Mouse (Mus musculus): ENCODE data around the gene U2af2. TPM values are rescaled to one million over a fixed set of nuclear protein-coding genes. Genes with fewer than 3 reads are reported as not detected.
"Not testable (repeated sequence)": the region's sequence is repeated elsewhere in the genome, so short reads cannot be mapped to it uniquely, and the experiment has no call there.

Gene U2af2
- polyA plus RNA-seq, 1 experiment from 2014 or later, result 180 TPM

- peak overlapping the region; percentile 74 for H3K4me3 ChIP-seq
- under 1% methylated on average over 60 of the region's 60 CpGs for WGBS
- peak; percentile 98 for DNase-seq (ENCODE audit: low spot score)
- no peaks in the 10 kb centered on the region for H3K9me3 ChIP-seq (replicated peaks)
- H3K36me3 ChIP-seq, result peaks cover 16% of the 10 kb centered on the region
- H3K4me1 ChIP-seq, result peaks cover 55% of the 10 kb centered on the region
- peak overlapping the region; percentile 97 for H3K27ac ChIP-seq (replicated peaks)
- peaks cover 35% of the 10 kb centered on the region for H3K27me3 ChIP-seq (ENCODE audit: low read depth, poor library complexity, severe bottlenecking)
Observed at GRCm38 (mm10) chr7:5060944-5061773, 784 bp upstream of the U2af2 start.

DNA sequence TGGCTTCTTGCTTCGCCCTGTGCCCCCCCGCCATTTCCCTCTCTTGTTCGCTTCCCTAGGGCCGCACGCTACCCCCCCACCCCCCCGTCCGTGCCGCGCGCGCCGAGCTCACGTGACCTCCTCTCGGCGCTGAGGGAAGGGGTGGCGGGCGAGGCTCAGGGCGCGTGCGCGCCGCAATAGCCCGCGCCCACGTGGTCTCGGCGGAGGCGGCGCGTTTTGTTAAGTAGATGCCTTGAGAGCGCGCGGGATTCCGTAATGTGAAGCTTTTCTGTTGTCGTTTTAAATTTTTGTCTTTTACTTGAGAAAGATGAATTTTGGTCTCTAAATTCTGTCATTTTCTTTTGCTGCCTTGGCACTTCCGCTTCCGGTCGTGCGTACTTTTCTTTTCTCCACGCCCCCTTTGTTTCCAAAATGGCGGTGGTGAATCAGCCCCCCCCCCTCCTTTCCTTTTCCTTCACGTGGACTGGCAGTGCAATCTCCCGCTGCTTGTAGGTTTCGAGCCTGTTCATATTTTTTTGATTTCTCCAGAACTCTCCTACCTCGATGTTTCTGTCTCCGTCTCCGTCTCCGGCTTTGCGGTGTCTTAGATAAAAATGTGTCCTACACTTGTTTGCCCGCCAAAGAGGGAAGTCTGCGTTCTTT lies 538 bp downstream of the U2af2 start:
- Histone ChIP-seq H3K27ac (replicated peaks) (peak overlapping the region; percentile 97), H3K27me3 (ENCODE audit: low read depth, poor library complexity, severe bottlenecking) (peaks cover 22% of the 10 kb centered on the region), H3K4me1 (peaks cover 42% of the 10 kb centered on the region), H3K9me3 (replicated peaks) (no peaks in the 10 kb centered on the region), H3K4me3 (peak overlapping the region; percentile 74), H3K36me3 (peaks cover 30% of the 10 kb centered on the region)
- WGBS, result under 1% methylated on average over 51 of the region's 51 CpGs
- peak; percentile 85 for DNase-seq (ENCODE audit: low spot score)

DNA sequence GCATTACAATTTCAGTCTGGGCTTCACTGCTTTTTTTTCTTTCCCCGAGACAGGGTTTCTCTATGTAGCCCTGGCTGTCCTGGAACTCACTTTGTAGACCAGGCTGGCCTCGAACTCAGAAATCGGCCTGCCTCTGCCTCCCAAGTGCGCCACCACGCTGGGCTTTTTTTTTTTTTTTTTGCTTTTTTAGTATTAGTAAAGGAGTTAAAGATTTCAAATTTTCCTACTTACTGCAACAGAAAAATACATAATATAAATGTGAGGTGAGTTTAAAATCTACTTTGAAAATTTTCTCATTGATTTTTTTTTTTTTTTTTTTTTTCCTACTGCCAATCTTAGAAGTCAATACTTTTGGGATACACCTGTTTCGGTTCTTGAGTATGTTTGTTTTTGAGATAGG lies 2.9 kb downstream of the U2af2 start:
- H3K4me3 ChIP-seq, result no peak overlapping the region
- H3K27me3 ChIP-seq (ENCODE audit: low read depth, poor library complexity, severe bottlenecking), result no peaks in the 10 kb centered on the region
- 97% methylated on average over 6 of the region's 6 CpGs for WGBS
- no peak for DNase-seq (ENCODE audit: low spot score)
- H3K4me1 ChIP-seq, result peaks cover 33% of the 10 kb centered on the region
- H3K27ac ChIP-seq (replicated peaks), result no peak overlapping the region
- peaks cover 54% of the 10 kb centered on the region for H3K36me3 ChIP-seq
- H3K9me3 ChIP-seq (replicated peaks), result no peaks in the 10 kb centered on the region

- no peak overlapping the region for H3K4me3 ChIP-seq
- 95% methylated on average over 1 of the region's 1 CpGs for WGBS
- H3K36me3 ChIP-seq, result peaks cover 98% of the 10 kb centered on the region
- no peak for DNase-seq (ENCODE audit: low spot score)
- no peaks in the 10 kb centered on the region for H3K4me1 ChIP-seq
- H3K9me3 ChIP-seq (replicated peaks), result no peaks in the 10 kb centered on the region
- no peaks in the 10 kb centered on the region for H3K27me3 ChIP-seq (ENCODE audit: low read depth, poor library complexity, severe bottlenecking)
- no peak overlapping the region for H3K27ac ChIP-seq (replicated peaks)
Observed at GRCm38 (mm10) chr7:5073586-5073985, 11.6 kb downstream of the U2af2 start.

DNA sequence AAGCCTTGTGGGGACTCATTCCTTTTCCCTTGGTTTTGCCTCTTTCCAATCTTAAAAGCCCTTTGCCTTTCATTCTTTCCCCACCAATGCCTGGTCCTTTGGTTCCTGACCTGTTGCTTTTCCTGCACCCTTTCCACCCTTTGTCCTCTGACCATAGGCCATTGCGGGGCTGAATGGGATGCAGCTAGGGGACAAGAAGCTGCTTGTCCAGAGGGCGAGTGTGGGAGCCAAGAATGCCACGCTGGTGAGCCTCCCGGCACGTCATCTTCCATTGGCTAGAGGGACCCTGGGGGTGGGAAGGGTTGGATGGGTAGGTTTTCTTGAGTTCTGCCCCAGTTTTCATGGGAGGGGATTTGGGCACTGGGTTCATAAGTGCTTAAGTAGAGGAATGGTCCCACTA lies 13.0 kb downstream of the U2af2 start:
- Histone ChIP-seq H3K4me1 (0 out of 2 replicates have a peak, but pooled peaks cover 3% of the 10 kb centered on the region), H3K36me3 (peaks cover 95% of the 10 kb centered on the region), H3K9me3 (replicated peaks) (no peaks in the 10 kb centered on the region), H3K4me3 (no peak overlapping the region), H3K27ac (replicated peaks) (no peak overlapping the region), H3K27me3 (ENCODE audit: low read depth, poor library complexity, severe bottlenecking) (no peaks in the 10 kb centered on the region)
- no peak for DNase-seq (ENCODE audit: low spot score)
- 96% methylated on average over 5 of the region's 5 CpGs for WGBS

GRCm38 (mm10) chr7:5076931-5077330 lies 15.0 kb downstream of the U2af2 start:
- H3K27ac ChIP-seq (replicated peaks), result no peak overlapping the region
- DNase-seq (ENCODE audit: low spot score), result no peak
- H3K9me3 ChIP-seq (replicated peaks), result no peaks in the 10 kb centered on the region
- no peaks in the 10 kb centered on the region for H3K27me3 ChIP-seq (ENCODE audit: low read depth, poor library complexity, severe bottlenecking)
- peaks cover 16% of the 10 kb centered on the region for H3K4me1 ChIP-seq
- no peak overlapping the region for H3K4me3 ChIP-seq
- WGBS, result 93% methylated on average over 2 of the region's 2 CpGs
- H3K36me3 ChIP-seq, result peaks cover 77% of the 10 kb centered on the region

DNA sequence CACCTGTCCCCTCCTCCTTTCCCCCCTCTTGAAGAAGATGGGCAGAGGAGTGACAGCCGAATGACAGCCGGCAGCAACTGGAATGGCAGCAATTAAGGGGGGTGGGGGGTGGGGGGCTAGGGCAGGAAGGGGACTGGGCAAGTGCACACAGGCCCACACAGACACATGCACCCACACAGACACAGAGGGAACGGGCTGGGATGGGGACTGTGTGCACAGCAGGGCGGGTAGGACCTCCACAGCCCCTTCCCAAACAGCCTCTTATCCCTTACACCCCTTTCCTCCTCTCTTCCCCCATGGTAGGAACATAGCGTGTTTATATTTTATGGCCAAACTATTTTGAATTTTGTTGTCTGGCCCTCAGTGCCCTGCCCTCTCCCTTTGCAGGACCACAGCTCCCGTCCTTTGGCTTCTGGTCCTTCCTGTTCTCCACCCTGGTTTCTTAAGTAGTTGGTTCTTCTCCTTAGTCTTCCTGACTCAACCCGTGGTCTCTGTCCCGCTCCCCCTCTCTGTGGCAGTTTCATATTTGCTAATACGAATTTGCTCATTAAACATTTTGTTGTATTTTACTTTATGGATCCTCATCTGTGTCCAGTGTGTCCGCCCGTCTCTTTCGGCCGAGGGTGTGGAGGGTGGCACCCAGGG lies 17.5 kb downstream of the U2af2 start:
- not testable (repeated sequence) for H3K27me3 ChIP-seq (ENCODE audit: low read depth, poor library complexity, severe bottlenecking); H3K9me3 ChIP-seq (replicated peaks); DNase-seq (ENCODE audit: low spot score)
- 57% methylated on average over 10 of the region's 13 CpGs for WGBS
- Histone ChIP-seq H3K4me3 (peak overlapping the region; percentile 95), H3K27ac (replicated peaks) (peak overlapping the region; percentile 93), H3K4me1 (peaks cover 20% of the 10 kb centered on the region), H3K36me3 (peaks cover 71% of the 10 kb centered on the region)

GRCm38 (mm10) chr7:5080010-5080751 lies 18.2 kb downstream of the U2af2 start, which contains the start of gene Epn1:
Gene Epn1 (plus strand): TSS chr7:5080235.
- under 1% methylated on average over 81 of the region's 81 CpGs for WGBS
- H3K4me1 ChIP-seq, result peaks cover 20% of the 10 kb centered on the region
- peak; percentile 95 for DNase-seq (ENCODE audit: low spot score)
- peak within 1 kb of the TSS; percentile 93 for H3K27ac ChIP-seq (replicated peaks)
- H3K9me3 ChIP-seq (replicated peaks), result no peaks in the 10 kb centered on the region
- peaks cover 71% of the 10 kb centered on the region for H3K36me3 ChIP-seq
- no peaks in the 10 kb centered on the region for H3K27me3 ChIP-seq (ENCODE audit: low read depth, poor library complexity, severe bottlenecking)
- peak within 1 kb of the TSS; percentile 95 for H3K4me3 ChIP-seq

DNA sequence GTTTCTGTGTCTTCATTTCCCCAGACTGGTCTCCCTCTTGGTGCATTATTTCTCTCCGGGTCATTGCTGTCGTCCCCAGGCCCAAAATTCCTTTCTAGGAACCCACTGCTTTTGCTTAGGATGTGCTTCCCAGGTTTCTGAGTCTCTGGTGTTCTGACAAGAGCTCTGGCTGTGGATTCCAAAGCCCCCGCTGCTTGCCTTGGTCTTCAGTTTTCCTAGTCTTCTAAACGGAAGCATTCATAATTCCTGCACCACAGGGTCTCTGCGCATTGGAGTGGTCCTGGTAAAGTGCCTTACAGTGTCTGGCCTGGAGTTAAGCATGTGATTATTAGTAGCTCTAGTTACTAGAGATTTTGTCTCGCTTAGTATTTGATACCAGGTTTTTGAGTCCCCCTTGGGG lies 18.9 kb downstream of the U2af2 start:
- H3K4me3 ChIP-seq, result peak overlapping the region; percentile 95
- 26% methylated on average over 6 of the region's 6 CpGs for WGBS
- DNase-seq (ENCODE audit: low spot score), result no peak
- H3K4me1 ChIP-seq, result peaks cover 20% of the 10 kb centered on the region
- no peaks in the 10 kb centered on the region for H3K27me3 ChIP-seq (ENCODE audit: low read depth, poor library complexity, severe bottlenecking)
- H3K27ac ChIP-seq (replicated peaks), result peak overlapping the region; percentile 93
- no peaks in the 10 kb centered on the region for H3K9me3 ChIP-seq (replicated peaks)
- H3K36me3 ChIP-seq, result peaks cover 72% of the 10 kb centered on the region

DNA sequence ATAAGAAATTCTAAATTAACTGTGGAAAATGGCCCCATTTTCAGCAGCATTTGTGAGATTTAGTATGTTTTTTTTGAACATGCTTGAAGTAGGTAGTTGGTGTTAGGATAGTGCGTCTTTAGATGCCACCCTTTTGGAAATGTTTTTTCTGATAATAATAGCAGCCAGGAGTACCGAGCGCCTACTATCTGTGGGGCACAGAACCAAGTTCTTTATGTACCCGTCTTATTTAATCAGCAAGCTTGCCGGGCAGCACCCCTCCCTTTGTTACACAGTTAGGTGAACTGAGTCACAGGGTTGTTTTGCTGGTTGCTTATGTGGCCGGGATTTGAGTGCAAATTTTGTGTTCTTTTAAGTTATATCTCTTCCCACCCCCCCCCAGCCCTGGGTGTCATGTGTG lies 19.3 kb downstream of the U2af2 start:
- Histone ChIP-seq H3K4me3 (peak overlapping the region; percentile 95), H3K9me3 (replicated peaks) (no peaks in the 10 kb centered on the region; the same call in 1 of the 2 replicates), H3K27ac (replicated peaks) (no peak overlapping the region), H3K4me1 (peaks cover 20% of the 10 kb centered on the region), H3K36me3 (peaks cover 73% of the 10 kb centered on the region), H3K27me3 (ENCODE audit: low read depth, poor library complexity, severe bottlenecking) (no peaks in the 10 kb centered on the region)
- DNase-seq (ENCODE audit: low spot score), result no peak
- WGBS, result 85% methylated on average over 6 of the region's 6 CpGs

GRCm38 (mm10) chr7:5081939-5082338 lies 20.0 kb downstream of the U2af2 start:
- 100% methylated on average over 2 of the region's 2 CpGs for WGBS
- Histone ChIP-seq H3K27ac (replicated peaks) (no peak overlapping the region), H3K9me3 (replicated peaks) (no peaks in the 10 kb centered on the region; the same call in 1 of the 2 replicates), H3K36me3 (peaks cover 72% of the 10 kb centered on the region), H3K4me1 (peaks cover 20% of the 10 kb centered on the region), H3K27me3 (ENCODE audit: low read depth, poor library complexity, severe bottlenecking) (no peaks in the 10 kb centered on the region), H3K4me3 (peak overlapping the region; percentile 95; the same call in 1 of the 2 replicates)
- no peak for DNase-seq (ENCODE audit: low spot score)
